Mouse (Mus musculus) 3T3-L1 (cell line): ENCODE results near the gene Lrriq4.
A peak's percentile ranks its signal among the peaks of the same experiment; 100 is the strongest.

Experiments
- DNase-seq: peaks from one replicate; pipeline ENCODE4 v3.0.0-alpha.2; 2015; ENCODE audit warnings: low read depth, low spot score

Lrriq4 gene

GRCm38 (mm10) chr3:30644207-30644606 lies at the start of gene Lrriq4:
Lrriq4 (plus strand) TSS chr3:30644507.
- no peak for DNase-seq

DNA sequence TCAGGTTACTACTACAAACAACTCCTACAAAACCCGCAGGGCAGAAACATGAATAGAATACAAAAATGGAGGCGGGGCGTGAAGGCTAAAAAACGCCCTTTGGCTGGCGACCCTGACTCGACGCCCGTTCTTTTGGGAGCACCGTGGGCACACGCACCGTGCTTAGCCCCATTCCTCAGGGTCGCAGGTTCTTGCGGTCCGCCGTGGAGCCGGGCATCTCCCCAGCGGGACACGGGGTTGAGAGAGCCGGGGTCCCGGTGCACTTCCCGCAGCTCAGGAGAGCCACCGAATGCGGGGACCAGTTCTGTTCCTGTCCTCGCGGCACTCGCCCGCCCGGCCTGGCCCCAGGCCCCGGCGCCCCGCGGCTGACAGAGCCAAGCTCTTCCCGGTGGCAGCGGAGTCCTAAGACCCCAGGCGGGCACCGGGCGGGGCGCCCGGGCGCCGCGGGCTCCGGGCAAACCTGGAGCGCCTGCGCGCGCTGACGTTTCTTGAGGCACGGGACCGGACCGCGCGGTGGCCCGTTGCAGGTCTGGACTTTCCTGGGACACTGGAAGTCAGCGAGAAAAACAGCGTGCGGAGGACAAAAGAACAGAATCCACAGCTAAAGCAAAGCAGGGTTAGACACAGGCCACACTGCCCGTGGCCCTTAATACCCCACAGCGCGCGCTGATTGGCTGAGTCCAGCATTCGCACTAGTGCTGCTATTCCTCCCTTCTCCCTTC lies 49.0 kb upstream of the Lrriq4 start:
- DNase-seq = peak; percentile 15

- no peak for DNase-seq
Measured at GRCm38 (mm10) chr3:30597271-30597670, 47.0 kb upstream of the Lrriq4 start.

- DNase-seq = peak; percentile 67
Measured at GRCm38 (mm10) chr3:30599711-30600545, 44.4 kb upstream of the Lrriq4 start, which contains the start of gene Actrt3. Actrt3 (minus strand) TSS chr3:30599939.

DNA sequence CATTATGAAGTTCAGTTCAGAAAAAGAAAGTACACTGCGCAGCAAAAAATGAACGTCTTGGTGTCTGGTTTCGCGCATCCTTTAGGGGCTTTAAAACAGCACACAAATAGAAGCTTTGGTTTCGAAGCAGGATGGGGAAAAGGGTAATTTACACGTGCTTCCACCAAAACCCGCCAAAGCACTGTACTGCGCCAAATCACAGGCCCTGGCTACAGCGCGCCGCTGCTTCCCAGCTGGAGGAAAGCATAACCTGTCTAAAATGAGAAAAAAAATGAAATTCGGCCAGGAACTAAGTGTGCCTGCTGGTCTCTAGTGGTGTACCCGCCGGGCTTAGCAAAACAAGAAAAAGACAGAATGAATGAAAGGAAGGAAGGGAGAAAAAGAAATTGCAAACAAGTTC lies 43.6 kb upstream of the Lrriq4 start:
- peak; percentile 74 for DNase-seq

- DNase-seq = peak; percentile 96
Measured at GRCm38 (mm10) chr3:30601175-30601574, 43.1 kb upstream of the Lrriq4 start.

DNA sequence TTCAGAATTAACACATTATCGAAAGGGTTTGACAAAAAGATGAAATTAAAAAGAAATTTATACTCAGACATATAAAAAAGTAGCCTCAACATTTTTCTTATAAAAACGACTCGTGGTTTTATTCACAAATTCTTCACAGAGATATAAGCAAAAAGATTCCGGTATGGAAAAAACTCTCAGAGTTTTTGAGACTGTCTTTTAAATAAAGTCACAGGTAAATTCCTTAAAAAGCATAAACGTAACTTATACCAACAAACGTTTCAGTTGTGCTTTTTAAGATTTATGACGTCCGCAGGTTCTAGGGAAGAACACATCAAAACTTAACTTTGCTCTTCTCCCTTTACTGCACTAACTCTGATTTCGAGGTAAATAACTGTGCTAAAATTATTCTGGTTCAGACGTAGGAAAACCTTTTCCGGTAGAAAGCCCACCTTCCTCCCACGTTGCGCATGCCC lies 42.7 kb upstream of the Lrriq4 start:
- DNase-seq = no peak

GRCm38 (mm10) chr3:30602065-30602739 lies 42.1 kb upstream of the Lrriq4 start, which contains the start of gene Mynn:
Mynn (plus strand) TSS chr3:30602065.
- DNase-seq = peak; percentile 97

GRCm38 (mm10) chr3:30602740-30603098 lies 41.6 kb upstream of the Lrriq4 start:
- DNase-seq = peak; percentile 72

GRCm38 (mm10) chr3:30603256-30603655 lies 41.1 kb upstream of the Lrriq4 start:
- no peak for DNase-seq

DNA sequence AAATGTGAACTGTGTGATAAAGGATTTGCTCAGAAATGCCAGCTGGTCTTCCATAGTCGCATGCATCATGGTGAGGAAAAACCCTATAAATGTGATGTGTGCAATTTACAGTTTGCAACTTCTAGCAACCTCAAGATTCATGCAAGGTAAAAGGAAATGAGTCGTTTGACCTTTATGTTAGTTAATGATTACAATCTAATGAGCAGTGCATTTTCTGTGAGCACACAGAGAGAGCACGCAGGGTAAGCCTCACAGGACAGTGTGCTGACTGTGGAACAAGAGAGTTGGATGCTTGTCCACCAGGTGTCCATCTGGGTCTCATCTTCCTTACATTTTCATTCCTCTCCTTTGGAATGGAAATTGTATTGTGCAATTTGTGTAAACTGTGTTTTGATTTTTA lies 35.3 kb upstream of the Lrriq4 start:
- no peak for DNase-seq

- no peak for DNase-seq
Measured at GRCm38 (mm10) chr3:30610930-30611329, 33.4 kb upstream of the Lrriq4 start.

DNA sequence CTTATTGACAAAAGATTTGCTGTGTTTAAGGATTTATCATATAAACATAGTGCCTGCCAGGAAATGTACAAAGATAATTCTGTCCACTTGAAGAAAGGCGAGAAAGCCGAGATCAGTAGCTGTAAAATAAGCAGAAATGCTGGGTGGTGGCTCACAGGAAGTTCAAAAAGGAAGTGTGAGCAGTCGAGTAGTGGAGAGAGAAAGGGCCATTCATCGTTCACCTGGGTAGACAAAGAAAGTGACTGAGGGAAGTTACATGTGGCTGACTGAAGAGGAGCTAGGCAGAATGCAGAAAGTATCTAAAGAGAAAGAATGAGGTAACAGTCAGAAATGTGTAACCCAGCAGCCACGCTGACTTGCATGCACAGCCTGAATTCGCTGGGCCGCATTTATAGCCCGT lies 24.2 kb upstream of the Lrriq4 start:
- no peak for DNase-seq

GRCm38 (mm10) chr3:30633681-30634080 lies 10.6 kb upstream of the Lrriq4 start:
- DNase-seq = peak; percentile 67

DNA sequence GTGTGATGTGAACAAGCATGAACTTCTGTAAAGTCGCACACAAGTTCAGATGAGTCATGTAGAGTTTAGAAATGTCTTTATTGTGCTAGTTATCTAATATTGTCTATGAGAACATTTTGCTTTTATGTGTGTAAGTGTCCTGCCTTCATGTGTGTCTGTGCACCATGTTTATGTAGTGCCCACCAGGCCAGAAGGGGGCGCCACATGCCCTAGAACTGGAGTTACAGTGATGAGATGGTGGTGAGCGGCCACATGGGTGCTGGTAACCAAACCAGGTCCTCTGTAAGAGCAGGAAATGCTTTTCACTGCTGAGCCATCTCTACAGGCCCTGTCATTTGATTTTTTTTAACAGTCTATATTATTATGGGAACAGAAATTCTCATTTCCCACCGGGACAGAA lies 8.7 kb upstream of the Lrriq4 start:
- DNase-seq = no peak

GRCm38 (mm10) chr3:30646761-30647160 lies 2.5 kb downstream of the Lrriq4 start:
- no peak for DNase-seq

DNA sequence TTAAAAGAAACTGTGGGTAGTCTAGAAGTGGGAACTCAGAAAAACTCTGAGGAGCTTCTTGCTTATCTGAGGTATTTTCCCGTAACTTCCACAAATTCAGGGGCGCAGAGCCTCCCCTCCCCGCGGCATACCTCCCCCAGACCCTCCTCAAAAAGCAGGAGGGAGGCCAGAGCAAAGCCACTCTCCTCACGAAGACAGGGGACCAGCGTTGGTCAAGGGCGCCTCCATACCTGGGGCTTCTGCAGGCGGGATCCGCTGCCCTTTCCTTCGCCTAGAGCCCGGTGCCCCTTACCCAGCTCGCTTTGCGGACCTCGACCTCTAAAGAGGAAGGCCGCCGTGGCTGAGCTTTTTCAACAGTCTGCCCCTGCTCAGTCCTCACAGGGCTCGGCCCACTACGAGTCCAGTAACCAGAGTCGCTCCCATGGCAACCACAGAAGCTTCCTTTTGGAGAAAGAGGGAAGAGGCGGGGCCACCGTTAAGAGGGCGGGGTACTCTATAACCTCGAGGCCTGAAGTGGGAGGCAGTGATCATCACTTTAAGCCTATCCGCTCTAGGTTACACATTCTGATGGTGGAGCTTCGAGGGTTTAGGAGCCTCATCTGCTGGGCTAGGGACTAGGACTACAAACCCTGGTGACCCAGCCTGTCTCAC lies 3.3 kb downstream of the Lrriq4 start, which contains the start of gene Lrrc34:
Lrrc34 (minus strand) TSS at position 430 of the 651 bp plus-strand sequence.
- DNase-seq = no peak

DNA sequence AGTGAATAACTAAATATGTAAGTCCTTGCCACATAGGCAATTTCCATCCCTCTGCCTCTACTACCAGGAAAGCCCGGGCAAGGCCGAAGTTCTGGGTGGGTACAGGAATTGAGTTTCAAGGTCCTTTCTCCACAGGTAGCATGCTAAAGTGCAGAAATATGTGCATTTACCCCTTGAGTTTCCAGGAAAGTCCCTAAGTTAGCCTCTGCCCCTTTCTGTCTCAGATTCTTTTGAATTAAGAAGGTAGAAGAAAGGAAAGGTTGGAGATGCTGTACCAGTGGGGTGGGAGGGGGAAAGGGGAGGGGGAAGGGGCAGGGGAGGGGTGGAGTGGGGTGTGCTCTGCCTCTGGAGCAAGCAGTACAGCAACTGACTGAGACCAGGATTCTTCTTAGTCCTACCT lies 4.2 kb downstream of the Lrriq4 start:
- DNase-seq = no peak

DNA sequence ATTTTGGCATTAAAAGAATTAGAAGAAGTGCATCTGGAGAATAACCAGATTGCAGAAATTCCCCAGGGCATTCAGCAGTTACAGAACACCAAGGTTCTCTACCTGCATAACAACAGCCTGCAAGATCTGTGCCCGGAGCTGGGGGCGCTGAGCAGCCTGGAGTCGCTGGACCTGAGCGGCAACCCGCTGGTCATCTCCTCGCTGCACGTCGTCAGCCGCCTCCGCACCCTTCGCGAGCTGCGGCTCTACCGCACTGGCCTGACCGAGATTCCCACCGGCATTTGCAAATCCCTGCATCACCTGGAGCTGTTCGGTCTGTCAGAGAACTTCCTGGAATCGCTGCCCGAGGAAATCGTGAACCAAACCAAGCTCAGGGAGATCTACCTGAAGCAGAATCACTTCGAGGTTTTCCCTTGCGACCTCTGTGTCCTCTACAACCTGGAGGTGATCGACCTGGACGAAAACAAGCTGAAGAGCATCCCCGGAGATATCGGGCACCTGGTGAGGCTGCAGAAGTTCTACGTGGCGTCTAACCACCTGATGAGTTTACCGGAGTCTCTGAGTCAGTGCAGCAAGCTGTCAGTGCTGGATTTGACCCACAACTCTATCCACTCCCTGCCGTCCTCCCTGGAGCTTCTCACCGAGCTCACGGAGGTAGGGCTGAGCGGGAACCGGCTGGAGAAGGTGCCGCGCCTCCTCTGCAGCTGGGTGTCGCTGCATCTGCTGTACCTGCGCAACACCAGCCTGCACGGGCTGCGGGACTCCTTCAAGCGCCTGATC lies 5.9 kb downstream of the Lrriq4 start:
- no peak for DNase-seq

DNA sequence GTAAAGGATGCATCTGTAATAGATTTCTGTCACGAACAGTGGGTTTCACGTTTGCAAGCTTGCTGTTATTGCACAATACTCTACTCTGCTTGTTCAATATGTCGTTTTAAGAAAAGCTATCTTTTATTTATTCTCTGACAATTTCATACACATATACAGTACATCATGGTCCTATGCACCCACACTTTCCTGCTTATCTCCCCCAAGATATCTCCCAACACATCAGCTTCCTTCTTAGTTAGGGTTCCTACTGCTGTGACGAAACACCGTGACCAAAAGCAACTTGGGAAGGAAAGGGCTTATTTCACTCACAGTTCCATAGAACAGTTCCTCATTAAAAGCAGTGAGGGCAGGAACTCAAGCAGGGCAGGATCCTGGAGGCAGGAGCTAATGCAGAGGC lies 11.6 kb downstream of the Lrriq4 start:
- DNase-seq = no peak

DNA sequence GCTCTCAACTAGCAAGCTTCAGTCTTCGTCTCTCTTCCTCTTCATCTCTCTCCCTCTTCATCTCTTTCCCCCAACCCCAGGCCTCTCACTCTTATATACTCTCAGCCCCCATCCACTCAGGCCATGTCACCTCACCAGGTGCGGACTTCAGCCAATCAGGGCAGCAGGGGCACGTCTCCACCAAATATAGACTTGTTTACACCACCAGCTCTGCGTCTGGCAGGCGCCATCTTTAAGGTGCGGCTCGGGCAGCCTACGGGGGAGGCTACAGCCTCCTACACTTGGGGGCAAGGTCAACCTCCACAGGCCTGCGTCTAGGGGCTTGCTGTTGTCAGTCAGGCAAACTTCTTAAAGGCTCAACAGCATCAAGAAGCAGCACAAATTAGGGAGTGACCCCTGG lies 14.2 kb downstream of the Lrriq4 start:
- no peak for DNase-seq
